Mouse (Mus musculus) CD8-positive naive resting alpha-beta T cell, adult 2 months (primary cell): ENCODE data around the gene Crybg3.

ENCODE experiments used
- DNase-seq, 2 experiments: peaks; one replicate each; pipeline ENCODE4 v3.0.0; 2022; ENCODE audit warnings: low read depth in 2 of 2, low spot score in 2 of 2

The Crybg3 gene

DNA sequence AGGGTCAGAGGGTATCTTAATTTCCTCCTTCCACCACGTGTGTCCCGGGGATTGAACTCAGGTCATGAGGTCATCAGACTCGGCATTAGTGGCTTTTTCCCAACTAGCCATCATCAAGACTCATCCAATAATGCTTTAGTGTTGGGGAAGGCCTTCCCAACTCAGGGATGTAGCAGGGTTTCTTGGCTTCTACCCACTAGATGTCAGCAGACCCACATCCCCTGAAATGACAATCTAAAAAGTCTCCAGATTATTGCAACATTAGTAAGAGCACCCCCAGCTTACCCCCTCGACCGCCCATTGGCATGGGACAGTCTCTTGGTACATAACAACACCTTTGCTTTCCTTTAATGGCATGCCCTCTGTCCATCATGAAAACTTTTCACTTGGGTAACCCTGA lies 65.1 kb downstream of the Crybg3 start:
- no peak for DNase-seq

DNA sequence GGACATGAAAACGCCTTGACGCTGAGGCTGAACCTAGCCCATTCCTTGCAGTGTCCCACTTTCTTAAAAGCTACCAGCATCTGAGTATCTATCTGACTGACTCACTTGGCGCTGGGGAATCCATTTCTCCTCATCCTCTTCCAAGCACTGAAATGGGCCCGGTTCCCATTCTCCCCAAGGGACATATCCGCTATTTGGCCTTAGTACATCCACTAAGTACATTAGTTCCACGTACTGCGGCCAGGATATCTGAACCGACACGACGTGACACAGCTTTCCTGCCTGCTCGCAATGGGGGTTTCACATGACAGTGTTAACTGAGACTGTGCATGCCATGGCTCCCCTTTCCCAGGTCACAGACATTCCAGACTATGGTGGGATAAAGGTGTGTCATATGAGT lies 66.4 kb downstream of the Crybg3 start:
- DNase-seq, result no peak

DNA sequence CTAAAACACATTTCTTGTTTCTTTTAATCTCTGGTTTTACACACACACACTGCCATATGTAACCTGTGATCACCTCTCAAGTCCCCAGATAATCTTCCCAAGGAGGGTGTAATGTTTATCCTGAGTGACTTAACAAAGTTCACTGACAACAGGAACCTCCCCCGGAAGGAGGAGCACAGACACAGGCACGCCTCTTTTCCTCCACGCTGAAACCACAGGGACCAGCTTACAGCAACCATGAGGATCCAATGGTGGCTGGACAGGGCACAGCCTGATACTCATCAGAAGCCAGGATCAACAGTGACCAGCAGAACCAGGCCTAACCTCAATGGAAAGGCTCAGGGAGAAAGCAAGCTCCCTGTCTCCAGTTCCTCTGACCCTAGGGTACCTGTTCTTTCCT lies 68.2 kb downstream of the Crybg3 start:
- no peak for DNase-seq

- DNase-seq, result no peak
These were observed 69.5 kb downstream of the Crybg3 start for GRCm38 (mm10) chr16:59531243-59531642.

- DNase-seq, result no peak
These were observed 71.2 kb downstream of the Crybg3 start for GRCm38 (mm10) chr16:59529570-59529969.

GRCm38 (mm10) chr16:59526939-59527338 lies 73.8 kb downstream of the Crybg3 start:
- DNase-seq, result no peak

DNA sequence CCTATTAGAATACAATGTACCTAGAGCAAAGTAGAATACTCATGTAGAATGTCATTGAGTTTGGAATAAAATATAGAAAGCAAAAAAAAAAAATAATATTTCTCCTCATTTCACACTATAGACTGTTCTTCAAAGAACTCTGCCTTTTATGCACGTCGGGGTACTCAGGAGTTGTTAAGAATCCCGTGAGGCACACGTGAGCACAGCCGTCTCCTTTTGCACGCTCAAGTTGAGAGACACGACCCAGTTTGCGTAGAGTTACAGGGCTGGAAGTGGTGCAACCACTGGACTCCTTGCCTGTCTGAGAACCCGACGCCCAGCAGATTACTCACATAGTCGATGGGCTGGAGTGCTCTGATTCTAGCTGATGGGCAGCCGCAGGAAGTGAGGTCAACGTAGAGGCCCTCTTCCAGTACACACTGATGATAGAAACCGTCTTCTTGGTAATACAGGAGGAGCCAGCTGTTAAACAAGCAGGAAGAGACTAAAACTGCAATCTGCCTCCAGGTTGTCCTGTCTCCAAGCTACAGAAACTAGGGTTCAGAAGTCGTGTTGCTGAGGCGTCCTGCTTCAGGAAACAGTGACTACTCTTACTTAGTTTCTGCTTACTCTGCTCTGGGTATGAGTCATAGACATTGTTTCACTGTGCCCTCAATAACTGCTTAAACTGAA lies 78.9 kb downstream of the Crybg3 start:
- DNase-seq, result no peak

DNA sequence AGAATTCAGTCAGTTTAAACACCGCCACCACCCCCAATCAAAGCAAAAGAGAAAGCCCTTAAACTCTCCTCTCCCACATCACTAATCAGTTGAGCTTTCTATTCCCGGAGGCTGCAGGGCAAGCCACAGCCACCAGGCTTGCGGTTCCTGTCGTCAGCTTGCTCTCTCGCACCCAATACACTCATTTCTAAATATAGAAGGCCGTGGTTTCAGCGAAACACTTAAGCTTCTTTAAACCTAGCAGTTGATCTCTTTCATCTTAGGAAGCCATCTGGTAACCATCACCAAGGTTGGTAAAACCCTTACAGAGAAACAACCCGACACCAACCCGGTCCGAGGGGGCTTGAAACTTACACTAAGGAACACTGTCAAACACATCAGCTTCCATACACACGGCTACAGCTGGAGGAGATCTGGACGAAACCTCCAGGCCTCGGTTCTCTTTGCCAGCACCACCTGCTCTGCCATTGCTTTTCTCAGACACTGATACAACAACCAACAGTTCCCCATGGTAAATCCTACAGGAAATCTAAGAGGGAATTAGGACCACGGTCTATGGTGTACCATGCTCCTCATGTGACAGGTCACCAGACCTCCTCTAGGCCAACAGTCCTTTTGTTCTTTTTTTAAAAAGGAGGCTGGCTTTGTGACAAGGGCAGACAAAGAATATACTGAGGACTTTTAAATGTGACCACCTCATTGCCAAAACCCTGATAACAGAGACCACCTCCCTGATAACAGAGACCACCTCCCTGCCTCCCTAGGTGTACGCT lies 83.1 kb downstream of the Crybg3 start:
- peak; percentile 48 to 52 for DNase-seq

GRCm38 (mm10) chr16:59516965-59517364 lies 83.8 kb downstream of the Crybg3 start:
- DNase-seq, result no peak

GRCm38 (mm10) chr16:59515169-59515568 lies 85.6 kb downstream of the Crybg3 start:
- no peak for DNase-seq

GRCm38 (mm10) chr16:59509830-59510229 lies 90.9 kb downstream of the Crybg3 start:
- no peak for DNase-seq

- no peak for DNase-seq
These were observed 101.6 kb downstream of the Crybg3 start for GRCm38 (mm10) chr16:59499180-59499579.

- DNase-seq, result no peak
These were observed 102.8 kb downstream of the Crybg3 start for GRCm38 (mm10) chr16:59497947-59498346.

DNA sequence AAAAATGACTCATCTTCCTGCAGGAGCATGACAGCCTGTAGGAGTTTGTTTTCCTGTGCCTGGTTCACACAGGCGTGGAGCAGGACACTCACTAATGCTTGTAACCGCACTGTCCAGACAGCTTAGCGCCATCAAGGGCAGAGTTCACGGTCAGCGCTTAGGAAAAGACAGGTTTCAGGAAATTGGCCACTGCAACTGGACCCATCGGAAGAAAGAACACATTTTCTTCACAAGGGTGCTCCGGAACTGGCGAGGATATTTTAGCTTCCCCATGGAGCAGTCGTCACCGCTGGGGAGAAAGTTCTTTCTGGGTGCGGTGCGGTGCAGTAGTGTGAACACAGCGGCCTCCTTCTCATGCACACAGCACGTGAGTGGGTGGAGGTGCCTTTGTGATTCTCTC lies 107.6 kb downstream of the Crybg3 start:
- DNase-seq, result no peak

DNA sequence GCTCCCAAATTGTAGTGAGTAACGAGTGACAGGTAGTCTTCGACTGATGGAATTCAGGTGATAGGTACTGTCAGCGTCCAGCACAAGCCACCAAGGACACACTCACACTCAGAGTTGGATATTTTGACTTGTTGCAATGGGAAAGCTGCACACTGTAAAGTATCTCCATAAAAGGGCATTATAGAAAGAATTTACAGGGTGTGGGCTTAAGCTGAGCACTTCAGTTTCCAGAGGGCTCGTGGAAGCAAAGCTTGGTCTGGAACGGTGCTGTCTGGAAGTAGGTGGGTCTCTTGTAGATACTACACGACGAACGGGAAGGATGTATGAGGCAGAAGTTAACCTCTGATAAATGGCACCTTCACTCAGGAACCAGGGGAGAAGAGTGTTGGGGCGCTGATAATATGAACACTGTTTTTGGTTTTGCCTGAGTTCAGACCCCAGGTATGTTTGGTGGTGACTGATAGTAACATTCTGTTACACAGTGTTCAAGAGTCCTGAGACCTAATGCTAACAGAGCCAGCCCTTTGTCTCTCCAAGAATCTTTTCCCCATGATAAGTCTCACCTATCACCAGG lies 112.7 kb downstream of the Crybg3 start:
- DNase-seq, result no peak

DNA sequence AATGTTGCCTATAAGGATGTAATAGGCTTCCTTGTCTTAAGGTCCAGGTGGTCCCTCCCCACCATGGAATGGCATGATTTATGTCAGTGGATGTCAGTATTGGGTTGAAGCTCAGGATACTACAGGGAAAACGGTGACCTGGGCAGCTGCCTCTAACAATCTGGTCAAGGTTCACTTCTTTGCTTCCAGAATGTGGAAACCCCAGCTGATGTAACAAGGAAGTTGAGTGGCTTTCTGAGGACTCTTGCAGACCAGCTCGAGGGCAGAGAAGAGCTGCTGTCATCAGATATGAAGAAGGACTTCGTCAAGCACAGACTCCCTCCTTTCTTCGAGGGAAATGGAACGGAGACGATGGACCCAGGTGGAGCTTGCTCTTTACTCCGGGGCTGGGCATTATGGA lies 113.5 kb downstream of the Crybg3 start:
- DNase-seq, result no peak

DNA sequence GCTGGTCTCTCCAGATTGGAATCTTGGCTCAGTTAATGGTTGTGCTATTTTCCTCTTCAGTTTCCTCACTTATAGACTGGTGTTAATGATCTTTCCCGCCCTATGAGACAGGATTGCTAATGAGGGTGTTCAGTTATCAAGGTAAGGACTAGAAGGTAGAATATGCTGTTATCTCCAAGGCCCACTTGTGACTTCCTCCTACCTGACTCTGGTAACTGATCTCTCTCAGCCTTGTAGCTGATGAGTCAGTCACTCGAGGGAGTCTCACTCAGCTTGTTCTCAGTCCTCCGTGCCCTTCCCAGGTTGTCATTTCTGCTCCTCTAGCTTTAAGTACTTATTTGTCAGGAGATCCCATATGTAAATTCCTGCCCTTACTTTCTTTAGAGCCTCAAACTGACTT lies 122.8 kb downstream of the Crybg3 start:
- DNase-seq, result no peak

GRCm38 (mm10) chr16:59474788-59475187 lies 126.0 kb downstream of the Crybg3 start:
- DNase-seq, result peak; percentile 33 to 60

- no peak for DNase-seq
These were observed 128.2 kb downstream of the Crybg3 start for GRCm38 (mm10) chr16:59472546-59472945.

GRCm38 (mm10) chr16:59471637-59472278 lies 129.0 kb downstream of the Crybg3 start, which contains the start of gene Riox2:
Riox2 (plus strand) TSS chr16:59471775.
- peak; percentile 77 to 82 for DNase-seq

- no peak for DNase-seq
These were observed 130.9 kb downstream of the Crybg3 start for GRCm38 (mm10) chr16:59469846-59470245.

- DNase-seq, result no peak
These were observed 136.8 kb downstream of the Crybg3 start for GRCm38 (mm10) chr16:59463973-59464372.
